Mouse (Mus musculus) stomach, postnatal 0 days (tissue): ENCODE results near the gene Dst.

ENCODE experiments used
- CTCF ChIP-seq: IDR thresholded peaks from 2 replicates; pipeline ENCODE4 v1.5.1; 2016; ENCODE audit warnings: antibody characterized with exemption, low read depth, mild to moderate bottlenecking, moderate library complexity
- EP300 ChIP-seq: optimal IDR thresholded peaks from 2 replicates; pipeline ENCODE3; 2016; ENCODE audit warnings: antibody characterized with exemption

GRCm38 (mm10) chr1:34289472-34289748 lies 381.4 kb downstream of the Dst start:
- TF ChIP-seq EP300 (no peak), CTCF (no peak)
